Mouse (Mus musculus) urinary bladder, postnatal 14 days (tissue): ENCODE results near the gene Nubp1.

ENCODE experiments used
- DNase-seq: peaks from one replicate; pipeline ENCODE4 v3.0.0; 2021; ENCODE audit warnings: low spot score

Nubp1 gene

DNA sequence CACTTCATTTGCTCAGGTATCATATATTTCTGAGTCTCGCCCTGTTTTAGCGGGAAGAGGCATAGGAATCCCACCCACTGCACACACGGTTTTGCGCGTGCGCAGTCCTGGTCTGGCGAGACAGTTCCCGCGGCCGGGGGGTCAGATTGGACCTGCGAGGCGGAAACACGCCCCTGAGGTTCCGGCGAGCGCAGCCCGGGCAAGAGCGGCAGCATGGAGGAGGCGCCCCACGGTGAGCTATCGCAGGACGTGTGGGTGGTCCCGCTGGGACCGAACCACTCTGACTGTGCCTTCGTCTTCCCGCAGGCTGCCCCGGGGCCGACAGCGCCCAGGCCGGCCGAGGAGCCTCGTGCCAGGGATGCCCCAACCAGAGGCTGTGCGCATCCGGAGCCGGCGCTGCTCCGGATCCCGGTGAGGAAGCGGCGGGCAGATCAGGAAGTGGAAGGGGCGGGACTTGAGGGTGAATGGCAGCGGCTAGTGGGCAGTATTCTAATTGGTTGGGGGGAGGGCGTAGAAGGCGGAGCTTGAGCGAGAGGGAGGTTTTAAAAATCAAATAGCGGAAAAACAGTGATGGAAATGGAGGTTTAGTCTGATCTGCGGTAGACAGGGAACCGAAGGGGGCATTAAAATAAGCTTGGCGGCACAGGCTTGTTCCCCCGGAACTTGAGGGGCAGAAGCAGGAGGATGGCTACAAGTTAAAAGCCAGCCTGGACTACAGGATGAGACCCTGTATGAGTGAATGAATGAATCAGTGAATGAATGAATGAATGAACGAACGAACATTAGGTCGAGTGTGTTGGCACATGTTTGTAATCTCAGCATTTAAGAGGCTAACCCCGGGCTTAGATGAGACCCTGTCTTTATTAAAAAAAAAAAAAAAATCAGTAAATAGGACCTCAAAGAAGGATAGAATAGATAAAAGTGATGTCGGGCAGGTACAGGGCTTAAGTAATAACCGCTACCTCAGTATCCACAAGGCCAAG is at the start of gene Nubp1:
Gene Nubp1 (plus strand): TSS at position 185 of the 983 bp plus-strand sequence.
- DNase-seq: peak; percentile 93

- DNase-seq: no peak
Measured at GRCm38 (mm10) chr16:10363061-10363460, 48.7 kb upstream of the Nubp1 start.

GRCm38 (mm10) chr16:10365796-10366195 is 46.0 kb upstream of the Nubp1 start:
- DNase-seq: peak; percentile 67

DNA sequence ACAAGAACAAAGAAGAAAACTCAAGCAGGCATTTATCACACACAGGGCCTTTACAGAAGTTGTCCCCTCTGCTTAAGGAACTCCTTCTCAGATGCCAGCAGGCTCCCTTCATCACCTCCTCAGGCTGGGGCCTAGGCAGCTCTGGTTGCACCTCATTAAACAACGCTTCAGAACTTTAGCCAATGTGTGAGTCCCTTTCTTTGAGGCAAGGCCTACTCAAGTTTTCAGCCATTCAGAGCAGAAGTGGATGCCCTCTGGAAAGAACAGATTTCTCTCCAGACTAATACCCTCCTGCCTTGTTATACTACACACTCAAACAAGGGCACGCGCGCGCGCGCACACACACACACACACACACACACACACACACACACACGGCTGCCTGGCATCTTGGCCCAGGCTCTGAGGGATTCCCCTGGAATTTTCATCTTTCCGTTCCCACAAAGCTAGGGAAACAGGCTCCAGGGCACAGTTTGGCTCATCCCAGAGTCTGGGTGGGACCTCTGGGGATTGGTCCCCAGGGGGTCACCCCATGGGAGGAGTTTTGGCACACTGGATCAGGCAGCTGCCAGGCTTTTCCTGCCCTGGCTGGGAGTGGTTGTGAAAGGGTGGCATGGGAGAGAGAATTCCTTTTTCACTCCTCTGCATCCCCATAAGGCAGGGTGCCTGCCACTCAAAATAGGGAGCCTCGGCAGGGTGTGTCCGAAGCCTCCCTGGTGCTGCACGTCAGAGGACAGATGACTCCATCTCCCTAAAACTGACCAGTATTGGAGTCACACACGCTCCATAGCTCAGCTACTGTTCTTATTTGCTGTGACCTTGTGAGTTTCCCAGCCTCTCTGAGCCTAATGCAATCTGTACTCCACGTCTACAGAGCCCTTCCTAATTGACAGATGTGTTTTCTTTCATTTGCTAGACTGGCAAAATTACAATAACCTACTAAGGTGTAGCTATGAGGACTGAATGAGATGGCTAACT is 45.2 kb upstream of the Nubp1 start:
- no peak for DNase-seq

DNA sequence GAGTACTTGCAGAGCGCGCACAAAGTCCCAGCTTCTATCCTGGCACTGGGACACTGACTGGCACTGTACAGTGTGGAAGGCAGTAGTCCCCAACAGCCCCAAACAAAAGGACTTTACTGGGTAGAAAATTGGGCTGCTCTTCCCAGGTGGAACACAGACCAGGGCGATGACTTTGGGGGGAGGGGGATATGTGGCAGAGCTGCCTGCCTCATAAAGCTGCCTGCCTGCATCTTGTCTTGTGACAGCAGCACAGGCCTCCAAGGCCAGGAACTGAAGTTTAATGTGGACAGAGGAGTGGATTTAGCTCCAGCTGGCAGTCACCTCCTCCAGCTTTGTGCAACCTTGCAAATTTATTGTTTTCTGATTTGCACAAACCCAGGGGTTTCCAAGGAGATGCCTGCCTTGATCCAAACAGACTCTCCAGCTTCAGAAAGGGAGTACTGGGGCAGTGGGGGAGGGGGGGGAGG is 42.2 kb upstream of the Nubp1 start:
- no peak for DNase-seq

DNA sequence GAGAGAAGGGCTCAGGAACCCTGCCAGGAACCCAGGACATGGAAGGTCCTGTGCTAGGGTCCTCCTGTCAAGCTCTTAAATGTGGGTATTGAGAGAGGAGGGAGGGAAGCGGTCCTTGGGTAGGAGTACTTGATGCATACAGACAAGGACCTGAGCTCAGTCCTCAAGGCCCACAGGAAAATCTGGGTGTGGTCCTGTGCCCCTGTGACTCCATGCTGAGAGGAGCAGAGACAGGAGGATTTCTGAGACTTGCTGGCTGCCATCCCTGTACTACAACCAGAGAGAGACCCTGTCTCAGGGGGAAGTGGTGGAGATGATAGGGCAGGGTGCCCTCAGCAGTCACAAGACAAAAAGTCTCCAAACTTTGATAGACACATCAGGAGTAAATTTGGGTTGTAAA is 41.8 kb upstream of the Nubp1 start:
- no peak for DNase-seq

DNA sequence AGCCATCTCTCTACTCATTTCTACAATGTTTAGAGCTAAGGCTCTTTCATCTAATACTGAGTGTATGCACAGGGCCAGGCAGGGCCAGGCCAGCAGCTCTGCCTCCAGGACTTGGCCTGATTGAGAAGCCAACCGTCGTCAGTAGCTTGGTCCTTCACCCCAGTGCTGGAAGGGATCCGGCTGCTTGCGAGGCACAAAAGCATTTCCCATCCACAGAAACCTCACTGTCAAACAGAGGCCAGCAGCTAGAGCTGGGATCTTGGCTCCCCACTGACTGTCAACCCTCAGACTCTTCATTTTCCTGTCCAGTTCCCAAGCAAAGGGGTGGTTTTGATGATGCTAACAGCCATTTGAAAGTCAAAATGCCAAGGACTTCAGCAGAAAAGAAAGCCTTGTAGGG is 39.4 kb upstream of the Nubp1 start:
- DNase-seq: no peak

- peak; percentile 78 for DNase-seq
Measured at GRCm38 (mm10) chr16:10374254-10375011, 37.3 kb upstream of the Nubp1 start.

DNA sequence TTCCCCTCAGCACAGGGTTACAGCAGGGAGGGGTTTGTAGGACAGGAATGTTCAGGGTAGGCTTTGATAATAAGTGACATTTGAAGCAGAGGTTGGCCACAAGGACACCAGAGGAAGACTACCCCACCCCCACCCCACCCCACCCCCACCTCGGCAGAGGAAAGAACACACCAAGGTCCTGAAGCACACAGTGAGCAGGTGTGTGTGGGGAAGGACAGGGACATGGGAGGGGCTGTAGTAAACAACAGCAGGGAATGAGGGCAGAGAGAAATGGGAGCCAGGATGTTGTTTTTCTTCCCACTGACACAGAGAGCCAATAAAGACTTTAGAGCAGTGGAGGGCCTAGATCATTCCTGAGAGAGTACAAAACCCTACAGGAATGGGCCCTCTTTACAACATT is 34.5 kb upstream of the Nubp1 start:
- no peak for DNase-seq

DNA sequence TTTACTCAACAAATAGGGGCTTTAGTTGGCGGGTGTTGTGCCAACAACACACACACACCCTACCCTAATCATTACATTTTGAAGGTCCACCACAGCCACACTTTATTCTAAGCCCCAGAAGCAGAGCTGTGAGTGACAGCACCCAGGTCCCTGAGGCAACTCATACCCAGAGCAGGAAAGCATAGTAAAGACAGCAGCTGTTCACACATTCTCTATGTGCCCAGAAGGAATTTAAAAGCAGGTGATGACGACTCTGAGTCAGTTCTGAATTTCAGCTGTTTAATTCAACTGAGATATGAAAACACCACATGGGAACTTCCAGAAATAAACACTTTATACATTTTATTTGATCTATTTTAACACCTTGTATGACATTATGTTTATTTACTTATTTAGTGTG is 32.2 kb upstream of the Nubp1 start:
- no peak for DNase-seq

GRCm38 (mm10) chr16:10384060-10384497 is 27.7 kb upstream of the Nubp1 start:
- DNase-seq: peak; percentile 63

DNA sequence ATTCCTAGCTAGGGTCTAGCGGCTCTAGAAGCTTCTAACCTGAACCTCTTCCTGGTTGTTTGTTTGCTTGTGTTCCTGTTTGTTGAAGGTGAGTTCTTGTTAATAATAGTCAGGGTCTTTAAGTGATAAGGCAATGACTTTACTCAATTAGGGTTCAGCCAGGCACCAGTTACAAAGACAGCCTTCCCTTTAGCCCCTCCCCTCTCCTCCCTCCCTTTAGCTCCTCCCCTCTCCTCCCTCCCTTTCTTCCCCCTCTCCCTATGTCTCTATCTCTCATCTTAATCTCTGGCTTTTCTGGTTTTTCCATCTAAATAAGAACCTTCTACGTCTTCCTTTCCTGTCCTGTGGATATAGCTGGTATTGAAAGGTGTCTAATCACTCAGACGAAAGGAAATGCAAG is 27.2 kb upstream of the Nubp1 start:
- DNase-seq: no peak

DNA sequence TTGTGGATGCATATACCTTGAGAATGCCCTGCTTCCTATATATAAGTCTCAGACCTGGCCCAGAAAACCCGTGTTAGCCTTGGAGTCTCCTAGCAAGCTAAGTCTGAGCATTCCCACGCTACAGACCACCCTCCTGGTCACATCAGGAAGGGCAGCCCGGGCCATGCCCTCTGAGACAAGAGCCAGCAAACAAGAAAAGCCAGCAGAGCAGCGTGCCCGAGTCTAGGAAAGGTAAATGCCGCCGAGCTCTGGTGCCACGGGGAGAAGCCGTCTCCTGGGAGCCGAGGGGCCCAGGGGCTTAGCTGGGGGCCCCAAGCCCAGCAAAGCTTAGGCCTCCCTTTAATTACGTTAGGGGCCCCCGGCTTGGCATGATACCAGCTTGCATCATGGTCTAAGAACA is 26.5 kb upstream of the Nubp1 start:
- peak; percentile 67 for DNase-seq

DNA sequence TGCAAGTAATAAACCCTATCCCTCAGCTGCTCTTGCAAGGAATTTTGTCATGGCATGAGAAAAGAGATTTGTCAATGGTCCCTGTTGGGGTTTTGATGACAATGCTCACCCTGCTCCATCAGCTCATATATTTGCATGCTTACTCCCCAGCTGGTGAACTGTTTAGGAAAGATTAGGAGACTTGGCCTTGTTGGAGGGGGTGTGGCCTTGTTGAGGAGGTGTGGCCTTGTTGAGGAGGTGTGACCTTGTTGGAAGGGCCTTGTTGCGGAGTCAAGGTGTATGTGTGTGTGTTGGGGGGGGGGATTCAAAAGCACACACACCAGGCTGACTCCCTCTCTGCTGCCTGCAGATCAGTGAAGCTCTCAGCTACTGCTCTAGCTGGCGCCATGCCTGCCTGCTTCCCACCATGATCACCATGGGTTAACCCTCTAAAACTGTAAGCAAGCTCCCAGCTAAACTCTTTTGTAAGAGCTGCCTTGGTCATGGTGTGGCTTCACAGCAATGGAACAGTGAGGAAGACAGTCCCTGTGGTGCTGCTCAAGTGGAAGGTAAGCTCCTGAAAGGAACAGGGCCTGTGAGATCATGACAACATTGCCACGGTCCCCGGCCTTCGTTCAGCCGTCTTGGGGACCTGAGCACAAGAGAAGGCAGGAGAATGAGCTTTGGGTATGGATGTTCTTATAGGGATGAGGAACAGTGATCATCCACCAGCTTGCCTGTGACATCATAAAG is 22.9 kb upstream of the Nubp1 start:
- DNase-seq: no peak

DNA sequence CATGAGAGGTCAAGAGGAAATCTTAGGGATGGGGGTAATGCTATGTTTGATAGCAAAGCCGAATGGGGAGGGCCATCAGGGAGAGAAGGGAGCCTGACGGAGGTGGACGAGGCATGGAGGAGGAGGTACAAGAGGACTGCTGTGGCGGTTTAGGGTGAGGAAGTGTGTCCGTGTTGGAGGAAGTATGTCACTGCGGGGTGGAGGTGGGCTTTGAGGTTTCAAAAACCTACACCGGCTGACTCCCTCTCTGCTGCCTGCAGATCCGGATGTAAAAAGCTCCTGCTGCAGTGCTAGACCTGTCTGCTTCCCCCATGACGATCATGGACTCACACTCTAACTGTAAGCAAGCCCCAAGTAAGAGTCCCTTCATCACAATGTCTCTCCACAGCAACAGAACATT is 19.2 kb upstream of the Nubp1 start:
- no peak for DNase-seq

DNA sequence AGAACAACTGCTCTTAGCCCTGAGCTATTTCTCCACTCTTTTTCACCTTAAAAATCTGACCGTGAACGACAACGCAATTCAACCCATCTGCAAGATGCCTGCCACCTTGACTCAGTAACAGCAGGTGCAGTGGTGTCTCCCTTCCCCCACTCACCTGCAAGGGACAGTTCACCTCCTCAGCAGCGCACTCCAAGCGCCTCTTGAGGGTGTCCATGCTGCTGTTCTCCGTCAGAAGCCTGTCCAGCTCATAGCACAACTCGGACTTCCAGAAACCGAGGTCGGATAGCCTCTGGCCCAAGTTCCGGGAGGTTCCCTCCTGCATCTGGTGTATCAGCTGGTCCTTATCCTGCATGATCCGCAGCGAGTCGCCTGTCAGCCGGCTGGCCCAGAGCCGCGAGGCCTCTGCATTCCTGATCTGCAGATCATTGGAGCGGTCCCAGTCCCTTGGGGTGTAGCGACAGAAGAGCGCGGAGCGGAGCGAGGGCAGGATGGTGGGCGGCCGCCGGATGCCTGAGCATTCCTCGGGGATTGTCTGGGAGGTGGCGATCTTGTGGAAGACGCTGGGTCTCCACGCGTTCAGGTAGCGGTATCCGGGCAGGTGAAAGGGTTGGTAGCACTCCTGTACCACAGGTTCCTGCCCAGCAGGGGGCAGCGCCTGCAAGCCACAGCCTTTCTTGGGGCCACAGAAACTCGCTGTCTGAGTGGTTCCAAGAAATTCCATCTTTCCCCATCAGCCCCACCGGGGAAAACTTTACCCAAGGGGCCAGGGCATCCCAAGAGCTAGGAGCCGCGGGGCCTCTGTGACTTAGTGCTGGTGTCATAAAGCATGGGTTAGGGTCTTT is 16.8 kb upstream of the Nubp1 start, which contains the start of gene Tekt5:
Gene Tekt5 (minus strand): TSS at position 792 of the 842 bp plus-strand sequence.
- peak; percentile 62 for DNase-seq

DNA sequence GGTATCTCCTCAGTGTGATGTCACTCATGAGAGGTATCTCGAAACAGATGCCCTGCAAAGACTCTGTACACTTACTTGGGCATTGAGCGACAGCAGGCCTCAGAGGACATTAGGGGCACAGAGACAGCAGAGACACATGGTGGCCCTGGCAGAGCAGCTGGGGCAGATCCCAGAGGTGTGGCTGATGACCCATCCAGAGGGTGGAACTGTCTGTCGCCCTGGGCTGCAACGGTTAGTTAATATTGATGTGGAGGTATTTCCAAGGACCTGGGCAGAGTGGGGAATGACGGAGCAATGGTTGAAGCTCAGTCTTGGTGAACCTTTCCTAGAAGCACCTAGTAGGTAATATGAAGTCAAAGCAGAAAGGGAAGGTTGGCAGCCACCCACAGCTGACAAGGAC is 13.0 kb upstream of the Nubp1 start:
- DNase-seq: no peak

DNA sequence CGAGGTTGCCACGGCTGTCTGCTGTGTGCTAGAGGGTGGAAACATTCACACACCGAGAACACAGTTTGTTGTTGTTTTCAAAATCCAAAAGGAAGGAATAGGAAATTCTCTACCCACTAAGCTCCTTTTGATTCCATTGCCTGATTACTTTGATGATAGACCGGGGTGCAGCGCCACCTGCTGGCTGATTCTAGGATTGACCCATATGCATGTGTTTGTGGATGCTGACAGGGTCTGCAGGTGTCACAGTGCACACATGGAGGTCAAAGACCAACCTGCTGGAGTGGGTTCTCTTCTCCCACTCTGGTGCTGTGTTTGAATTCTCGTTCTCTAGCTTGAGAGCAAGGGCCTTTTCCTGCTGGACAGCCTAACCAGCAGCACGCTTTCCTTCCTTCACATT is 12.6 kb upstream of the Nubp1 start:
- DNase-seq: peak; percentile 80

- no peak for DNase-seq
Measured at GRCm38 (mm10) chr16:10415976-10416375, 4.2 kb downstream of the Nubp1 start.

GRCm38 (mm10) chr16:10416866-10417265 is 5.1 kb downstream of the Nubp1 start:
- DNase-seq: no peak
